Mouse (Mus musculus): ENCODE measurements around the gene Fam213b. TPM values are rescaled to one million over a fixed set of nuclear protein-coding genes. Genes with fewer than 3 reads are reported as not detected.

Gene Fam213b
- polyA plus RNA-seq, 1 experiment from 2014 or later = 29.1 TPM

GRCm38 (mm10) chr4:154869440-154869839, 29.5 kb downstream of the Fam213b start, which contains the start of gene Mmel1:
Mmel1 (plus strand) TSS chr4:154869585.
- no peak within 1 kb of the TSS for H3K4me3 ChIP-seq (replicated peaks)
- WGBS = 80% methylated on average over 7 of the region's 7 CpGs
- H3K4me1 ChIP-seq = peaks cover 10% of the 10 kb centered on the region
- H3K4me2 ChIP-seq = no peak within 1 kb of the TSS
- no peaks in the 10 kb centered on the region for H3K36me3 ChIP-seq
- no peak for ATAC-seq (ENCODE audit: insufficient read depth, low FRiP score, low read depth)
- H3K9me3 ChIP-seq = no peaks in the 10 kb centered on the region
- H3K27me3 ChIP-seq (replicated peaks) = peaks cover 4% of the 10 kb centered on the region
- no peak within 1 kb of the TSS for H3K27ac ChIP-seq
- no peak within 1 kb of the TSS for H3K9ac ChIP-seq

GRCm38 (mm10) chr4:154867257-154867656, 31.7 kb downstream of the Fam213b start:
- no peak overlapping the region for H3K27ac ChIP-seq
- H3K9me3 ChIP-seq = no peaks in the 10 kb centered on the region
- no peak for ATAC-seq (ENCODE audit: insufficient read depth, low FRiP score, low read depth)
- no peaks in the 10 kb centered on the region for H3K36me3 ChIP-seq
- H3K4me3 ChIP-seq (replicated peaks) = no peak overlapping the region
- peaks cover 4% of the 10 kb centered on the region; the same call in 1 of the 2 replicates for H3K27me3 ChIP-seq (replicated peaks)
- WGBS = 76% methylated on average over 6 of the region's 6 CpGs
- H3K4me2 ChIP-seq = no peak overlapping the region
- no peak overlapping the region for H3K9ac ChIP-seq
- H3K4me1 ChIP-seq = peaks cover 10% of the 10 kb centered on the region

DNA sequence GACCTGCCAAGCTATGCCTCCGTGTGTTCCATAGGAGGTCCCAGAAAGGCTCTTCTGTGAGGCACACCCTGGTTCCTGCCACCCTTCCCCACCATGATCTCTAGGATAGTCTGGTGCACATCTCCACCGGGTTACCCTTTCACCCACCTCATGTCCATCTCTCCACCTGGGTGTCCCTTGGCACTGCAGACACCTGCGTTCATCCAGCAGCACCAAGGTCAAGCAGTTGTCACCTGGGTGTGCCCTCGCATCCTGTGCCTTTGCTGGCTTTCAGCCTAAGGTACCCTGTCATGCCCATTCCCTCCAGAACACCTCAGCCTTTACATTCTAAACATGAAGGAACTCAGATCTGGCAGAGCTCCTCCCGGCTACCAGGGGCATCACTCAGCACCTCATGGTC, 32.5 kb downstream of the Fam213b start:
- H3K9me3 ChIP-seq = no peaks in the 10 kb centered on the region
- WGBS = 79% methylated on average over 5 of the region's 5 CpGs
- no peak overlapping the region for H3K27ac ChIP-seq
- H3K36me3 ChIP-seq = no peaks in the 10 kb centered on the region
- no peak overlapping the region for H3K9ac ChIP-seq
- peaks cover 10% of the 10 kb centered on the region for H3K4me1 ChIP-seq
- no peaks in the 10 kb centered on the region for H3K27me3 ChIP-seq (replicated peaks)
- no peak for ATAC-seq (ENCODE audit: insufficient read depth, low FRiP score, low read depth)
- no peak overlapping the region for H3K4me2 ChIP-seq
- no peak overlapping the region for H3K4me3 ChIP-seq (replicated peaks)

DNA sequence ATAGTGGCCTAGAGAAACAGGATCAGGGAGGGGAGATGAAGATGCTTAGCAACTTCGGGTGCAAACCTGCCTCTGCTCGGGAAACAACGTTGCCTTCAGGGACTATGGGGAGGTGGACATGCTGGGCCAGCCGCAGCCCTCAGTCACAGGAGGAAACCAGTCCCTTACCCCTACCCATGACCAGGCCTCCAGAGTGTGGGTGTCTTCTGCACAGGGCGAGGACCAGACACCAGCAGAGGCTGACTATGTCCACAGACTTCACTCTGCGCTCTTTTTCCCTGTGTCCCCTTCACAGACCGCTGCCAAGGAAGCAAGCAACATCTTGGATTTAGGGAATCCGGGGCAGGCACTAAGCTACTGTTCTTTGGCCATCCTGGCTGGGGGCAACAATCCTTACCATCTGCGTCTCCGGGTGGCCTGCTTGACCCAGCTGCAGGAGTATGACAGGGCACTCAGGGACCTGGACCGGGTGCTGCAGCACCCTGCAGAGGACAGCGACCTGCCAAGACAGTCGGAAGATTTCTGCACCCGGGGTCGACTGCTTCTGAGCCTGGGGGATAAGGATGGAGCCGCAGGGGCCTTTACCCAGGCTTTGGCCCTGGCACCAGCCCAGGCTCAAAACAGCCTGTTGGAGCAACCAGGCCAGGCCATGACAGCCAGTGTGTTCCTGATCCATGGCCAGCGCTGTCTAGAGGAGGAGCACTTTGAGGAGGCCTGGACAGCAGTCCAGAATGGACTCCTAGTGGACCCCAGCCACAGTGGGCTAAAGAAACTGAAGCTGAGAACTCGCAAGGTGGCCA, 33.8 kb downstream of the Fam213b start:
- ATAC-seq (ENCODE audit: insufficient read depth, low FRiP score, low read depth) = no peak
- Histone ChIP-seq H3K4me1 (peaks cover 10% of the 10 kb centered on the region), H3K9ac (no peak overlapping the region), H3K27me3 (replicated peaks) (no peaks in the 10 kb centered on the region), H3K4me3 (replicated peaks) (peak overlapping the region; percentile 39; the same call in 1 of the 2 replicates), H3K4me2 (peak overlapping the region; percentile 63), H3K27ac (peak overlapping the region; percentile 75; the same call in 1 of the 2 replicates), H3K36me3 (no peaks in the 10 kb centered on the region), H3K9me3 (no peaks in the 10 kb centered on the region)
- WGBS = 79% methylated on average over 18 of the region's 18 CpGs

DNA sequence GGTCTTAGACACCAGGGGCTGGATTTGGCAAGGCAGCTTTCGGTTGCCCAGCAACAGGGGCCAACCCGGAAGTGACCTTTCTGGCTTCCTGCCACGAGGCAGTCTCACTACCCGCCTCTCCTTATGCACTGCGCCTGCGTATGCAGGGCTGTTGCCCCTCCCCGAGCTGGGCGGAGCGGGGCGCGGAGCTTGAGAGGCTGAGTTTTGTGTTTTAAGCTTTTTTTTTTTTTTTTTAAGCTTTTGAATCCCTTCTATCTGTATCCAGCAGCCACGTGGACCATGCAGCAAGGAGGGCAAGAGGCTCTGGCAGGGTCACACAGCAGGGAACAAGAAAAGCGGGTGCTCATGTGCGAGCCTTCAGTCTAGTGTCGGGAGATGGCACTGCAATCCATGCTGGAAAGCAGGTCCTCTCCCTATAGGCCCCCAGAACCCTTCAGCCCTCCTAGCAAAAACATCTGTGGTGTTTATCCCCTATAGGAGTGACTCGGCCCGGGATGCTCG, 34.6 kb downstream of the Fam213b start:
- Histone ChIP-seq H3K9ac (no peak overlapping the region), H3K9me3 (no peaks in the 10 kb centered on the region), H3K27me3 (replicated peaks) (no peaks in the 10 kb centered on the region), H3K4me2 (peak overlapping the region; percentile 63), H3K4me3 (replicated peaks) (peak overlapping the region; percentile 39), H3K36me3 (no peaks in the 10 kb centered on the region), H3K27ac (peak overlapping the region; percentile 75), H3K4me1 (peaks cover 10% of the 10 kb centered on the region)
- WGBS = 2% methylated on average over 18 of the region's 18 CpGs
- ATAC-seq (ENCODE audit: insufficient read depth, low FRiP score, low read depth) = peak; percentile 90

GRCm38 (mm10) chr4:154863436-154863935, 35.4 kb downstream of the Fam213b start:
- 82% methylated on average over 3 of the region's 3 CpGs for WGBS
- Histone ChIP-seq H3K27me3 (replicated peaks) (no peaks in the 10 kb centered on the region), H3K4me2 (peak overlapping the region; percentile 63; the same call in 1 of the 2 replicates), H3K4me1 (peaks cover 10% of the 10 kb centered on the region), H3K9me3 (no peaks in the 10 kb centered on the region), H3K9ac (no peak overlapping the region), H3K36me3 (no peaks in the 10 kb centered on the region), H3K4me3 (replicated peaks) (no peak overlapping the region), H3K27ac (no peak overlapping the region)
- ATAC-seq (ENCODE audit: insufficient read depth, low FRiP score, low read depth) = no peak

DNA sequence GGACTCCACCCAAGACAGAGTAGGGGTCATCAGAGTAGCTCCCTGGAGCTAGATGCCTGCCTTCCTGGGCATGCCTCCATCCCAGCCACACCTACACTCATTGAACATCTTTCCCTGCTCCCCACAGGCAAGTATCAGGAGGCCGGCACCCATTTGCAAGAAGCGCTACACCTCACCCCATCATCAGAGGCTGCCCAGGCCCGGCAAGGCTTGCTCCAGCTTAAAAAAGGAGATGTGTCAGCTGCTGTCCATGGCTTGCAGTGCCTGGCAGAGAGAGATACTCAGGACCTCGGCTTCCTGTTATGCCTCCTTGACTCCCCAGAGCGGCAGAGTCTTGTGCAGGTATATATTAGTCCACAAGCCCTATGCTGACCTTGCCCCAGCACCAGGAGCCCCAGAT, 37.0 kb downstream of the Fam213b start:
- WGBS = 70% methylated on average over 5 of the region's 5 CpGs
- Histone ChIP-seq H3K4me3 (replicated peaks) (no peak overlapping the region), H3K27ac (no peak overlapping the region), H3K36me3 (no peaks in the 10 kb centered on the region), H3K9ac (no peak overlapping the region), H3K27me3 (replicated peaks) (no peaks in the 10 kb centered on the region; the same call in 1 of the 2 replicates), H3K4me1 (peaks cover 10% of the 10 kb centered on the region), H3K9me3 (no peaks in the 10 kb centered on the region), H3K4me2 (no peak overlapping the region)
- no peak for ATAC-seq (ENCODE audit: insufficient read depth, low FRiP score, low read depth)

GRCm38 (mm10) chr4:154858601-154859000, 40.3 kb downstream of the Fam213b start:
- no peak overlapping the region for H3K27ac ChIP-seq
- peaks cover 22% of the 10 kb centered on the region for H3K27me3 ChIP-seq (replicated peaks)
- H3K4me1 ChIP-seq = peaks cover 5% of the 10 kb centered on the region; the same call in 1 of the 2 replicates
- H3K4me3 ChIP-seq (replicated peaks) = no peak overlapping the region
- no peak for ATAC-seq (ENCODE audit: insufficient read depth, low FRiP score, low read depth)
- no peak overlapping the region for H3K4me2 ChIP-seq
- no peak overlapping the region for H3K9ac ChIP-seq
- no peaks in the 10 kb centered on the region for H3K9me3 ChIP-seq
- WGBS = 72% methylated on average over 3 of the region's 3 CpGs
- H3K36me3 ChIP-seq = no peaks in the 10 kb centered on the region

- H3K9ac ChIP-seq = no peak overlapping the region
- H3K27ac ChIP-seq = no peak overlapping the region
- H3K4me3 ChIP-seq (replicated peaks) = no peak overlapping the region
- no peak for ATAC-seq (ENCODE audit: insufficient read depth, low FRiP score, low read depth)
- H3K9me3 ChIP-seq = no peaks in the 10 kb centered on the region
- H3K4me2 ChIP-seq = no peak overlapping the region
- WGBS = 76% methylated on average over 10 of the region's 10 CpGs
- H3K4me1 ChIP-seq = peaks cover 5% of the 10 kb centered on the region; the same call in 1 of the 2 replicates
- H3K36me3 ChIP-seq = no peaks in the 10 kb centered on the region
- peaks cover 22% of the 10 kb centered on the region for H3K27me3 ChIP-seq (replicated peaks)
Observed at GRCm38 (mm10) chr4:154857366-154858240, 41.3 kb downstream of the Fam213b start.

GRCm38 (mm10) chr4:154856882-154857281, 42.1 kb downstream of the Fam213b start:
- Histone ChIP-seq H3K4me2 (peak overlapping the region; percentile 97), H3K36me3 (no peaks in the 10 kb centered on the region), H3K9ac (no peak overlapping the region), H3K27ac (no peak overlapping the region), H3K27me3 (replicated peaks) (peaks cover 22% of the 10 kb centered on the region), H3K9me3 (no peaks in the 10 kb centered on the region), H3K4me3 (replicated peaks) (peak overlapping the region; percentile 52; the same call in 1 of the 2 replicates), H3K4me1 (peaks cover 5% of the 10 kb centered on the region; the same call in 1 of the 2 replicates)
- 81% methylated on average over 7 of the region's 7 CpGs for WGBS
- no peak for ATAC-seq (ENCODE audit: insufficient read depth, low FRiP score, low read depth)

- Histone ChIP-seq H3K36me3 (no peaks in the 10 kb centered on the region), H3K4me1 (peaks cover 5% of the 10 kb centered on the region; the same call in 1 of the 2 replicates), H3K27ac (no peak overlapping the region), H3K4me3 (replicated peaks) (peak overlapping the region; percentile 52), H3K9ac (no peak overlapping the region), H3K27me3 (replicated peaks) (peaks cover 22% of the 10 kb centered on the region), H3K9me3 (no peaks in the 10 kb centered on the region), H3K4me2 (peak overlapping the region; percentile 97)
- ATAC-seq (ENCODE audit: insufficient read depth, low FRiP score, low read depth) = no peak
- 13% methylated on average over 9 of the region's 9 CpGs for WGBS
Observed at GRCm38 (mm10) chr4:154856480-154856837, 42.5 kb downstream of the Fam213b start.
